Mouse (Mus musculus) heart, embryonic 12.5 days (tissue): ENCODE results near the gene Rnf114. TPM values are rescaled to one million over a fixed set of nuclear protein-coding genes. Genes with fewer than 3 reads are reported as not detected.

Experiments
- ATAC-seq: fragments of 200-750 bp; cut with Nextera tagmentation; 2 replicates; pipeline ENCODE4 v1.8.0; 2017; ENCODE audit warnings: moderate TSS enrichment, moderate library complexity; ENCODE audit not compliant: insufficient number of reproducible peaks, low FRiP score
- H3K27ac ChIP-seq: fragments of 300-500 bp; sonication (generic); 2 replicates; pipeline ENCODE4 v1.5.1; 2016; ENCODE audit warnings: mild to moderate bottlenecking, moderate library complexity; ENCODE audit not compliant: poor library complexity, severe bottlenecking
- H3K27me3 ChIP-seq: fragments of 300-500 bp; sonication (generic); replicated peaks from 2 replicates; pipeline ENCODE4 v1.6.1; 2016; ENCODE audit warnings: mild to moderate bottlenecking, moderate library complexity
- H3K36me3 ChIP-seq: fragments of 300-500 bp; sonication (generic); 2 replicates; pipeline ENCODE4 v1.6.1; 2016; ENCODE audit warnings: mild to moderate bottlenecking, moderate library complexity
- H3K4me1 ChIP-seq: fragments of 300-500 bp; sonication (generic); replicated peaks from 2 replicates; pipeline ENCODE4 v1.6.1; 2016; ENCODE audit warnings: mild to moderate bottlenecking
- H3K4me2 ChIP-seq: fragments of 300-500 bp; sonication (generic); 2 replicates; pipeline ENCODE4 v1.6.1; 2016; ENCODE audit warnings: mild to moderate bottlenecking, moderate library complexity
- H3K4me3 ChIP-seq: fragments of 300-500 bp; sonication (generic); 2 replicates; pipeline ENCODE4 v1.5.1; 2016; ENCODE audit warnings: mild to moderate bottlenecking
- H3K9ac ChIP-seq: fragments of 300-500 bp; sonication (generic); 2 replicates; pipeline ENCODE4 v1.6.1; 2016; ENCODE audit warnings: mild to moderate bottlenecking, moderate library complexity
- H3K9me3 ChIP-seq: fragments of 300-500 bp; sonication (generic); replicated peaks from 2 replicates; pipeline ENCODE4 v1.6.1; 2016; ENCODE audit warnings: mild to moderate bottlenecking, moderate library complexity
- WGBS: fragments of 180-500 bp; shearing (Covaris S2); methylation state at CpG from one replicate; pipeline ENCODE4 v1.1.7; 2016; 5-methylcytosine and 5-hydroxymethylcytosine counted together
- polyA plus RNA-seq: library from polyadenylated mRNA; unstranded; fragments of >200 nt; fragmentation: Nextera tagmentation; extraction: Ambion mirVana; gene quantifications from 2 replicates; pipeline ENCODE4 v1.2.1, GENCODE M21; 2016

The Rnf114 gene
- polyA plus RNA-seq, 1 experiment from 2014 or later = 62.9 TPM

GRCm38 (mm10) chr2:167542361-167542760 is 49.9 kb downstream of the Rnf114 start:
- peak overlapping the region; percentile 66; the same call in 1 of the 2 replicates for H3K9ac ChIP-seq
- WGBS = 81% methylated on average over 4 of the region's 4 CpGs
- H3K9me3 ChIP-seq = no peaks in the 10 kb centered on the region
- H3K4me1 ChIP-seq = peaks cover 69% of the 10 kb centered on the region
- peak overlapping the region; percentile 89; the same call in 1 of the 2 replicates for H3K4me2 ChIP-seq
- ATAC-seq = no peak
- H3K27ac ChIP-seq = peak overlapping the region; percentile 95
- H3K36me3 ChIP-seq = peaks cover 12% of the 10 kb centered on the region
- peaks cover 13% of the 10 kb centered on the region for H3K27me3 ChIP-seq
- H3K4me3 ChIP-seq = no peak overlapping the region

DNA sequence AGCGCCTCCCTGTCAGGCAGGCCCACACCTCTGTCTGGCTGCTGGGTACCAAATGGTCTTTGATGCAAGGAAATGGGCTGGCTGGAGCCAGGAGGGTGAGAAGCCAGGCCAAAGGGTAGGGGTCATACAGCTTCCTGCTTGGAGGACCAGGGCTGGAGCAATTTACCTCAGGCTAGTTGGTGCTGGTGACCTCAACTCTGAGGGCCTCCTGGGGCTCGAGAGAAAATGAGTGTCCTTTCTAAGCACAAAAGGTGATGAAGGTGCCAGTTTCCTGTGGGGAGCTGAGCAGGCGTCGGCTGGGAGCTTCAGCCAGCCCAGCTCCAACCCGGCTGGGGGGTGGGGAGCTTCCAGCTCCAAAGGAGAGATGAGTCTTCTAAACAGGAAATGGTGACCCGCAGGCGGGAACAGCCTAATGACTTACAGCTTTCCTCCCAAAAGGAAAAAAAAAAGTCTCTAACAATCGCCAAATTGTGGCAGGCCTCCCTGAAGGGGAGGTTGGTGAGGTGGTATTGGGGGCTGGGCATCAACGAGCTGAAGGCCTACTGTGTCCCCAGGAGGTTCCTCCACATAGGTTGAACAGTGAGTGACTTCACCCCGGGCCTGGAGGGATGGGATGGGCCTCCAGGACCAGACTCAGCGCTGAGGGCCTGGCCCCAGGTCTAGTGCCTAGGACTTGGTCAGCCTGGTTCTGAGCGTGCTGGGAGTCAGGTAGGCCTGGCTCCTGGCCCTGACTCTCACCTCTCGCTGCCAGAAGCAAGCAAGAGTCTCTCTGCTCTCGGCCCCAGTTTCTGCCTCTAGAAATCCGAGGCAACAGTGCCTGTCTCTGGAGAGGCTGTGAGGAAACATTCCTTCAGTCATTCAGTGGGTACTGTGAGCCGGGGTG is 50.9 kb downstream of the Rnf114 start:
- peak overlapping the region; percentile 34 for H3K4me2 ChIP-seq

DNA sequence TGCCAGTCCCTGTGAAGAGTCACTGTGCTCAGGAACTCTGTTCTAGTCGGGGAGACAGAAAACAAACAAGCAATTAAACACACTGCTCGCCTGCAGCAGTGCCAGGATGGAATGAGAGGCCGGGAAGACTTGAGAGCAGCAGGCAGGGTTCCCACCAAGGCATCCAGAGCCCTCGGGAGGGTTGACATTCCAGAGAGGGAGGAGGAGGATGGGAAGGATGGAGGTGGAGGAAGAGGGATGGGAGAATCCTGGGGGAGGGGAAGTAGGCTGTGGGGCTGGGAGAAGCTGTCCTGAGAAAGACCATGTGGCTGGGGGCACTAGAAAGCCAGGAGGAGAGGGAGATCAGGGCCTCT is 51.5 kb downstream of the Rnf114 start:
- H3K27ac ChIP-seq = peak overlapping the region; percentile 95
- 0 out of 2 replicates have a peak, but pooled peaks have one; percentile 35 for ATAC-seq
- H3K9me3 ChIP-seq = no peaks in the 10 kb centered on the region
- no peak overlapping the region for H3K4me3 ChIP-seq
- H3K9ac ChIP-seq = peak overlapping the region; percentile 59; the same call in 1 of the 2 replicates
- H3K4me2 ChIP-seq = peak overlapping the region; percentile 30; the same call in 1 of the 2 replicates
- peaks cover 5% of the 10 kb centered on the region; the same call in 1 of the 2 replicates for H3K27me3 ChIP-seq
- H3K4me1 ChIP-seq = peaks cover 57% of the 10 kb centered on the region
- peaks cover 12% of the 10 kb centered on the region for H3K36me3 ChIP-seq
- WGBS = 6% methylated on average over 4 of the region's 4 CpGs

More for the DNA sequence above, 50.9 kb downstream of the Rnf114 start:
- H3K27me3 ChIP-seq = peaks cover 10% of the 10 kb centered on the region
- WGBS = 20% methylated on average over 16 of the region's 16 CpGs
- H3K4me1 ChIP-seq = peaks cover 63% of the 10 kb centered on the region
- H3K9me3 ChIP-seq = no peaks in the 10 kb centered on the region
- ATAC-seq = no peak; the same call in 1 of the 2 replicates
- peak overlapping the region; percentile 95 for H3K27ac ChIP-seq
- H3K36me3 ChIP-seq = peaks cover 12% of the 10 kb centered on the region
- H3K9ac ChIP-seq = peak overlapping the region; percentile 59
- no peak overlapping the region for H3K4me3 ChIP-seq

GRCm38 (mm10) chr2:167544456-167544855 is 52.0 kb downstream of the Rnf114 start:
- peaks cover 52% of the 10 kb centered on the region for H3K4me1 ChIP-seq
- H3K4me2 ChIP-seq = no peak overlapping the region
- WGBS = 57% methylated on average over 5 of the region's 5 CpGs
- H3K9ac ChIP-seq = 0 out of 2 replicates have a peak overlapping the region, but pooled peaks have one; percentile 59
- H3K27me3 ChIP-seq = no peaks in the 10 kb centered on the region
- H3K36me3 ChIP-seq = peaks cover 12% of the 10 kb centered on the region
- H3K9me3 ChIP-seq = no peaks in the 10 kb centered on the region
- no peak for ATAC-seq
- H3K4me3 ChIP-seq = no peak overlapping the region
- peak overlapping the region; percentile 95 for H3K27ac ChIP-seq

DNA sequence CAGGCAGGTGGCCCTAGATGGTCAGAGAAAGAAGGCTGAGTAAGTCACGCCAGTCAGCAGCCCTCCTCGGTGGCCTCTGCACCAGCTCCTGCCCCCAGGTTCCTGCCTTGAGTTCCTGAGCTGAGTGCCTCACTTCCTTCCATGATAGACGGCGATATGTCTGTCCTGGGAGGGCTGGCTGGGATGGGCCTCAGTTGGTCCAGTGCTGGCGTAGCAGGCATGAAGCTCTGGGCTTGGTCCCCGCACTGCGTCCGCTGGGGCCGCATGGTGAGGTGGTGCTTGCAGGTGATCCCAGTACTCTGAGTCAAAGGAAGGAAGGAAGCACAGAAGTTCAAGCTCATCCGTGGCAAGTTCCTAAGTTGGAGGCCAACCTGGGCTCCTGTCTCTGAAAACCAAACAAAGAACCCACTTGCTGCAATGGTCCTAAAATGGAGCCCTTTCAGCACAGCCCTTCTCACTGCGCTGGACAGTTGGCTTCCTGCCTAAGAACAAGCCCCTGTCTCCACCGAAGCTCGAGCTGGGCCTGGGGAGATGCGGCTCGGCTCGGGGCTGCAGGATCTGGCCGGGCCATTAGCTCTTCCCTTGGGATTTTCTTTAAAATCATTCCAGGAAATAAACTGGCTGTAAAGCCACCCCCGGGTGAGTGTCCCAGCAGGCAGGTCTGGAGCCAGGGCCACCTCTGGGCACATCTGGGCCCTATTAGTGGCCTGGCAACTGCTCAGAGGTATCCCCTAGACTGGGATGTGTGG is 54.2 kb downstream of the Rnf114 start:
- 77% methylated on average over 18 of the region's 18 CpGs for WGBS
- H3K27ac ChIP-seq = peak overlapping the region; percentile 13; the same call in 1 of the 2 replicates
- H3K4me3 ChIP-seq = no peak overlapping the region
- H3K4me1 ChIP-seq = peaks cover 37% of the 10 kb centered on the region
- peaks cover 9% of the 10 kb centered on the region for H3K36me3 ChIP-seq
- no peaks in the 10 kb centered on the region for H3K9me3 ChIP-seq
- no peak for ATAC-seq
- H3K4me2 ChIP-seq = no peak overlapping the region
- H3K9ac ChIP-seq = no peak overlapping the region
- no peaks in the 10 kb centered on the region for H3K27me3 ChIP-seq

- H3K36me3 ChIP-seq = peaks cover under 1% of the 10 kb centered on the region
- 82% methylated on average over 8 of the region's 8 CpGs for WGBS
- no peaks in the 10 kb centered on the region for H3K27me3 ChIP-seq
- no peak overlapping the region for H3K4me2 ChIP-seq
- H3K4me3 ChIP-seq = no peak overlapping the region
- ATAC-seq = no peak
- H3K9ac ChIP-seq = no peak overlapping the region
- no peaks in the 10 kb centered on the region for H3K9me3 ChIP-seq
- peaks cover 34% of the 10 kb centered on the region for H3K4me1 ChIP-seq
- H3K27ac ChIP-seq = no peak overlapping the region
Measured at GRCm38 (mm10) chr2:167547444-167547843, 55.0 kb downstream of the Rnf114 start.

DNA sequence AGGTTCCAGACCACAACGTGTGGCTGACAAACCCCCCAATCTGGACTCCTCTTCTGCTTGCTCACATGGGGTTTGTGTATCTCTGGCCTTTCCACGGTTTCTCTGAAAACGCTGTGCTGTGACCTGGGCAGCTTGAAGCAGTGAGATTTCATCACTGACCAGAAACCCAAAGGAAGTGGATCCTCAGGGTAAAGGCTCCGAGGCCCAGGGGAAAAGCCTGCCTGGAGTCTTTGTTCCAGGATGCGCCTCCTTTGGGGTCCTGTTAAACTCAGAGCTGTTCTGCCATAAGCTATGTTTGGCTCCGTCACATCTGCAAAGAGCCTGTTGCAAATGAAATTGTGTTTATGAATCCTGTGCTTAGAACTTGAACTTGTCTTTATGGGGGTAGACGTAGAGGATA is 56.5 kb downstream of the Rnf114 start:
- H3K4me1 ChIP-seq = peaks cover 34% of the 10 kb centered on the region
- no peaks in the 10 kb centered on the region for H3K9me3 ChIP-seq
- 83% methylated on average over 7 of the region's 7 CpGs for WGBS

DNA sequence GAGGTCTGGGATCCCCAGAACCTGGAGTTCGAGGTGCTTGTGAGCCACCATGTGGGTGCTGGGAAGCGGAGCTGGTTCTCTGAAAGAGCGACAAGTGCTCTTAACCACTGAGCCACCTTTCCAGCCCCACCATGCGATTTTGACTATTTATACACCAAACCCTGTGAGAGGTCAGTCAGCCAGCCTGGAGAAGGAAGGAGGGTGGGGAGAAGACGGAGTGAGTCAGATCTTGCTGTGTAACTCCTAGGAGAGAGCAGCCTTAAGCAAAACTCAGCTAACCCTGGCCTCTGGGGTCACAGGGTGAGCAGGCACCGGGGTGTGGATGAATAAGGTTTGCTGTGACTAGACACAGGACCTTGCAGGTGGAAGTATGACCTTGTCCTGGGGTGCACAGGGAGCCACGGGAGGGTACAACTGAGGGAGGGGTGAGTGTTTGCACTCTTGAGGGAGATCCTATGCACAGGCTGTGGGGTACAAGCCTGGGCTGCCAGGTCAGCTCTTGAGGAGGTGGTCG is 58.0 kb downstream of the Rnf114 start:
- Histone ChIP-seq H3K27ac (no peak overlapping the region), H3K4me2 (no peak overlapping the region), H3K4me1 (peaks cover 36% of the 10 kb centered on the region), H3K9me3 (no peaks in the 10 kb centered on the region), H3K27me3 (no peaks in the 10 kb centered on the region), H3K4me3 (no peak overlapping the region), H3K36me3 (no peaks in the 10 kb centered on the region), H3K9ac (no peak overlapping the region)
- no peak for ATAC-seq
- 64% methylated on average over 8 of the region's 8 CpGs for WGBS

More for the DNA sequence above, 56.5 kb downstream of the Rnf114 start:
- Histone ChIP-seq H3K36me3 (no peaks in the 10 kb centered on the region), H3K9ac (no peak overlapping the region), H3K4me3 (no peak overlapping the region), H3K27ac (no peak overlapping the region), H3K4me2 (no peak overlapping the region), H3K27me3 (no peaks in the 10 kb centered on the region)
- no peak for ATAC-seq

DNA sequence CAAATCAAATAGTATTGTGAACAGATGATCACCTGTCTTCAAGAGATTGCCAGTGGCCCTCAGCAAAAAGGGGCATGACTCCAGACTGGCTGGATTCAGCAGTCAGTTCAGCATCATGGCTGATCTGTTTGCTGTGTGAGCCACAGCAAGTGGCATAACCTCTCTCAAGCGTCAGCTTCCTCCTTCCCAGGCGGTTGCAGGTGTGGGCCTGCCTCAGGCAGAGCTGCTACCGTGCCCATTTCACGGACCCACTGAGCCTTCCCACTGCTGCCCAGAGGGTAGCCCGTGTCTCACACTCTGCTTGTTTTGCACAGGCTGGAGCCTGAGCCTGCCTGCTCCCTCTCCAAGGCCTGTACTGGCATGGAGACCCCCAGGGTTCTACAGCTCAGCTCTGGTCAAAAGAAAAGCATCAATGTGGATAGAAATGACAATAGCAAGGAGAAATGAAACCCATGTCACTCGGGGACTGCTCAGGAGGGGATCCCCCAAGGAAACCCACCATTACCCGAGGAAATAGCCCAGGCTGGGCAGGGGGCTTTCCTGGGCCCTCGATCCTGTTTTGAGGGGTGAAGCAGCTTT is 59.0 kb downstream of the Rnf114 start:
- ATAC-seq = no peak
- no peaks in the 10 kb centered on the region for H3K36me3 ChIP-seq
- no peaks in the 10 kb centered on the region for H3K27me3 ChIP-seq
- no peak overlapping the region for H3K4me2 ChIP-seq
- H3K4me3 ChIP-seq = no peak overlapping the region
- 79% methylated on average over 8 of the region's 8 CpGs for WGBS
- peaks cover 36% of the 10 kb centered on the region for H3K4me1 ChIP-seq
- H3K9me3 ChIP-seq = no peaks in the 10 kb centered on the region
- 0 out of 2 replicates have a peak overlapping the region, but pooled peaks have one; percentile 14 for H3K27ac ChIP-seq
- H3K9ac ChIP-seq = no peak overlapping the region

- Histone ChIP-seq H3K27ac (peak overlapping the region; percentile 86), H3K4me1 (peaks cover 36% of the 10 kb centered on the region), H3K9ac (no peak overlapping the region), H3K9me3 (peaks cover 4% of the 10 kb centered on the region; the same call in 1 of the 2 replicates), H3K36me3 (no peaks in the 10 kb centered on the region), H3K27me3 (no peaks in the 10 kb centered on the region), H3K4me2 (no peak overlapping the region), H3K4me3 (no peak overlapping the region)
- no peak for ATAC-seq
- WGBS = 69% methylated on average over 4 of the region's 4 CpGs
Measured at GRCm38 (mm10) chr2:167552292-167552691, 59.8 kb downstream of the Rnf114 start.
